Mouse (Mus musculus) CH12F3 (cell line): ENCODE measurements around the gene Nktr.

Source experiments
- in situ Hi-C: fragments of 300-500 bp; cut with MboI; formaldehyde crosslinking; loops from 2 replicates; pipeline ENCODE4 v1.14.3; 2020; ENCODE audit warnings: low sequenced_read_pairs

Gene Nktr

DNA sequence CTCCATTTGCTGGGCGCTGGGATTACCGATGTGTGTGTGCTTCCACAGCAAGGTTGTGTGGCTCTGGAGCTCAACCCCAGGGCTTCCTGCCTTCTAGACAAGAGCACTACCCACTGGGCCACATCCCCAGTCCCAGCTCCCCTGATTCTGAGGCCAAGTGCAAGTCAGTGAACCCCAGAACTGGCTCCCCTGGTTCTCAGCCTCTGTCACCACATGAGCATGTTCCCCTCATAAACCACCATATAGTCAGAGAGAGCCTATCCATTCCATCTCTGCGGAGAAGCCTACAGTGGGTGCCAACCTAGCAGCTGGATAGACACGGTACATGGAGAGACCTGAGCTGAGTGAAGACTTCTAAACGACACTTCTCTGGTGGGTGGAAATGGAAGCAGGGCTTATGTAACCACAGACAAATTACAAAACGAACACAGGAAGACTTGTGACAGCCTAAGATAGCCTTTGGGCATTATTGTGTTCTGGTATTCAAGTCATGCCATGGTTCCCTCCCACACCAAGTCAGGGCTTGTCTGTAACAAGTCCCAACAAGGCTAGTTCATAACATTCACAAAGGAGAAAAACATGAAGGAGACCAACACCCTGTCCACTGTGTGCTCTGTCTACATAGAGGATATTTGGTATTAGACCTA is 12.8 kb upstream of the Nktr start:
- in situ Hi-C loops, result no loop called here

DNA sequence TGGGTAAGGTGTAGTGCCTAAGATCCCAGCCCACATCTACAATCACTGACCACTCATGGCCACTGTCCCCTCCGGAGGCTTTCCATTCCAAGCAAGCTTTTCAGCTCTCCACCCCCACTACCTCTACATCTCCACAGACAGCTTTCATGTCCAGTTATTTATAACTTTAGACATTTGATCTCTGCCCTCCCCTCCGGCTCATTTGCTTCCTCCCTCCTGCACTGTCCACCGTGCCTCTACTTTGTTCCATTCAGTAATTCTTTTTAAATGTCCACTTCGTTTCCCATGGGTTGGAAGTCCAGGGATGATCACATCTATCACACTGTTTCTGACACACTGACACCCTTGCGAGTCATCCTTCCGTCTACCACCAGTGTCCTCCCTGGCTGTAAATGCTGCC is 11.2 kb upstream of the Nktr start:
- in situ Hi-C loops, result no loop called here

GRCm38 (mm10) chr9:121708506-121709486 is 10.2 kb upstream of the Nktr start:
- in situ Hi-C loops, result no loop called here

- in situ Hi-C loops, result no loop called here
Observed at GRCm38 (mm10) chr9:121709898-121710583, 8.9 kb upstream of the Nktr start, which contains the start of gene Ss18l2. TSS of gene Ss18l2 (plus strand) at chr9:121710329.

- in situ Hi-C loops, result no loop called here
Observed at GRCm38 (mm10) chr9:121710584-121710975, 8.4 kb upstream of the Nktr start.

DNA sequence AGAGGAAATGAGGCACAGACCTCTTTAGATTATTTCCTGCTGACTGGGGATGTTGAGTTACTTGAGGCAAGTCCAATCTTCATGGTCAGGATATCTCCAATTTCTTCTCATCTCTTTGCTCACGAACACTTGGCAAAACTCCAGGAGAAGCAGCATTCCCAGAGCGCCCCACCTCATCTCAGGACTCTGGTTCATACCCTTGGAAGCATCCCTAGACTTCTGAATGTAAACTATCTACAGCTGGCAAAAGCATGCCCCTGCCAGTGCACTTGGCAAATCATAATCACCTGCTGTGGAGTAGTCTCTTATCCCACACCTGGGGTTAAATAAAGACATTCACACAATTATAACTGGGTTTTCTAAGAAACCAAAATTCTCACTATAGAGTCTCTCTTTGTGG is 1.9 kb upstream of the Nktr start:
- in situ Hi-C loops, result no loop called here

GRCm38 (mm10) chr9:121718070-121718705 is 781 bp upstream of the Nktr start:
- in situ Hi-C loops, result no loop called here

- in situ Hi-C loops, result no loop called here
Observed at GRCm38 (mm10) chr9:121719347-121720331, 670 bp downstream of the Nktr start.

DNA sequence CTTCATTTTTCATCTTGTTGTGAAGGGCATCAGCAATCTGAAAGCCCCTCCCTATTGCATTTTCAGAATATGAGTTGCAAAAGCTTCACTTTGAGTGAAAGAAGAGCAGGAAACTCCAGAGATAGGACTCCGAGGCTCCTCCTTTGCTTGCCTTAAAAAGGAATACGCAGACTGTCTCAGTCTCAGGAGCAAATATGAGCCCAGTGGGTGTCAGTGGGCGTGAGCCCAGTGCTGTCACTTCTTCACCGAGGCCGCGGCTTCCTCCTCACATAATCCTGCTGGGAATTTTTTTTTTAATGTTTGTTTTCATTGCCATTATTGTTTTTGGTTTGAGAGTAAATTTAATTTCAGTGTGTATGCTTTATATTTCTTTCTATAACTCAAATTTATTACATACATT is 21.5 kb downstream of the Nktr start:
- in situ Hi-C loops, result no loop called here

DNA sequence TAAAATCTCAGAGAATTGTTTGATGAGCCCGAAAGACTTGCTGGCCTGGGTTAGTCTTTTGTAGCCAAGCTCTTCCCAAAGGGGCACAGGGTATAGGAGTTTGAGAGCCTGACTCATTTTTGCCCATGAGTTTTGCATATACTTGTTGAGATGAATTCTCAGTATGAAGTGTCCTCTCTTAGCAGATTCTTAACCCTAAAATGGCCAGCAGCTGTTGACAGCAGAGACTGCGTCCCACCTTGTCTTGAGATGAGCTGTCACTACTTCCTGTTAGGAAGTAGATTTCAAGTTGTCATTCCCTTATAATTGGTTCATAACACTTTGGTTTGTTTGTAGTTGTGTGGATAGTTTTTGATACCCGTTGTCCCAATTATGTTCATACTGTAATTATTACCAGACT is 22.2 kb downstream of the Nktr start:
- in situ Hi-C loops, result no loop called here

DNA sequence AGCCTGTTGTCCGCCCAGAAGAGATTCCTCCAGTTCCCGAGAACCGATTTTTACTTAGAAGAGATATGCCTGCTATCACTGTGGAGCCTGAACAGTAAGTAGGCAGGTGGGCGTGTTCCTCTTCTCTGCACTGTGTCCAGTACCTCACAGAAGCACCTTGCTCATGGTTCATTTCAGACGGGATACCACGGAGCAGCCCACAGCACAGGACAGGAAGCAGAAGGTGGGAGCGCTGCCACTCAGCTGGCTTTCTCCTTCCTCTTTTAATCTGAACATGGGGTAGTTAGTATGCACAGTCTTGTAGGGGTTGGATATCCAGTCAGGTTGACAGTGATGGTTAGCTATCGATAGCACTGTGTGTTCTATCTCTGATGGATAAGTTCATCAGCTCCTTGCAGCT is 25.1 kb downstream of the Nktr start:
- in situ Hi-C loops, result no loop called here

DNA sequence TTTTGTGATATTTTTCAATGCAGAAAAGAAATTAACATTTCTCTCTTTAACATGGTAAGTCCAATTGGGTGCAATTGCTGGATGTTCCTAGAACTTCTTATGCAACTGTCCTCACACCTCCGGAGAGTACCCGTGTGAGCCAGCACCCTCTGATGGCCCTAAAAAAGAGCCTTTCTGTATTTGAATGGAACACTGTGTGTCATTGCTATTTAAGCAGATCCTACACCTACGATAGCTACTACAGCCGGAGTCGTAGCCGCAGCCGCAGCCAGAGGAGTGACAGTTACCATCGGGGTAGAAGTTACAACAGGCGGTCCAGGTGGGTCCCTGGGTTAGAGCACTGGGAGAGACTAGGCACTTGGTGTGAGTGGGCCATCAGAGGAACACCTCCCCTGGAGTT is 33.8 kb downstream of the Nktr start:
- in situ Hi-C loops, result no loop called here

DNA sequence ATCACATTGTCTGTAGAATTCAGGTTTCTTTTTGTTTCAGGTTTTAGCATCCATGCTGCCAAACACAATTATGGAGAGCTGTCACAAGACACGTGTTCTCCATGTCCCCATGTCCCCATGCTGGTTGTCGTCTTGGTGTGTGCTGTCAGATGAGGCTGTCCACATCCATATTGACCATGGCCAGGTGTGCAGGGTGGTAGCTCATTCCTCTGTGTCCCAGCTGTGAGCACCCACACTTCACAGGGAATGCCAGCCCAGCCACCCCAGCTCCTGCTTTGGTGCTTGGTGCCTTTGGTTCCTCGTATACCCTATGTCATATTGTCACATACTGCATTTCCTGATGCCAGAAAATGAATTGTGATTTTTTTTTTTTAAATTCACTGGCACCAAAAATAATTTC is 35.7 kb downstream of the Nktr start:
- in situ Hi-C loops, result no loop called here

DNA sequence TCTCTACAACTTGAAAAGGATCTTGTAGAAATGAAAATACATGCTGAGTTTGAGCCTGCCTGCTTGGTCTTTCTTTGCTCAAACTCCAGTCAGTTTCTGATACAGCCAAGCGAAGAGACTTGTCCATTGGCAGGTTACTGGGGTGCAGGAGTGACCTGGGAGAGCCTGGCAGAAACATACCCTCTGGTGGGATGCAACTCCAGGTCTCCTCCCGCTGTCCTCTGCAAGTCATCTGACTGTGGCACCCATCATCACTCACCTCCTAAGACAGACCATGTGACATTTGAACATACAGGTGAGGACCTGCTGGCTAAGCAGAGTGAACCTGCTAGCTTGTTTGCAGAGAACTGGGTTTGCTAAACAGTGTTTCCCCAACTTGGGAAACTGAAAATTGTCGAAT is 37.8 kb downstream of the Nktr start:
- in situ Hi-C loops, result no loop called here

DNA sequence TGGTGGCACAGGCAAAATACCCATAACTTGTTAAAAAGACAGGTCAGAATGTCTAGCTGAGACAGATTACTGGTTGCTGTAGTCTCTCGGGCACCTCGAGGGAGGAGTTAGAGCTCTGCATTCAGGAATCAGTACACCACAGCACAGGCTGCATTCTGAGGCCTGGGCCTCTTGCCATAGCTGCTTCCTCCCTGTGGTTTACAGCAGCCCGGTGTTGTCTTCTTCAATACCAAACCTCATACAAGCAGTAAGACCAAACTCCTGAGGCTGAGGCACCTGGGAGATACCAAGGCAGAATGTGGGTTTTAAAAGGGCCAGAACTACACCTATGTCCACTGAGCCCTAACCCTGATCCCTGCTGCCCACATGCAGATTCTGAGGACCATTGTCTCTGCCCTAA is 38.5 kb downstream of the Nktr start:
- in situ Hi-C loops, result no loop called here

- in situ Hi-C loops, result no loop called here
Observed at GRCm38 (mm10) chr9:121757835-121758814, 39.2 kb downstream of the Nktr start.

DNA sequence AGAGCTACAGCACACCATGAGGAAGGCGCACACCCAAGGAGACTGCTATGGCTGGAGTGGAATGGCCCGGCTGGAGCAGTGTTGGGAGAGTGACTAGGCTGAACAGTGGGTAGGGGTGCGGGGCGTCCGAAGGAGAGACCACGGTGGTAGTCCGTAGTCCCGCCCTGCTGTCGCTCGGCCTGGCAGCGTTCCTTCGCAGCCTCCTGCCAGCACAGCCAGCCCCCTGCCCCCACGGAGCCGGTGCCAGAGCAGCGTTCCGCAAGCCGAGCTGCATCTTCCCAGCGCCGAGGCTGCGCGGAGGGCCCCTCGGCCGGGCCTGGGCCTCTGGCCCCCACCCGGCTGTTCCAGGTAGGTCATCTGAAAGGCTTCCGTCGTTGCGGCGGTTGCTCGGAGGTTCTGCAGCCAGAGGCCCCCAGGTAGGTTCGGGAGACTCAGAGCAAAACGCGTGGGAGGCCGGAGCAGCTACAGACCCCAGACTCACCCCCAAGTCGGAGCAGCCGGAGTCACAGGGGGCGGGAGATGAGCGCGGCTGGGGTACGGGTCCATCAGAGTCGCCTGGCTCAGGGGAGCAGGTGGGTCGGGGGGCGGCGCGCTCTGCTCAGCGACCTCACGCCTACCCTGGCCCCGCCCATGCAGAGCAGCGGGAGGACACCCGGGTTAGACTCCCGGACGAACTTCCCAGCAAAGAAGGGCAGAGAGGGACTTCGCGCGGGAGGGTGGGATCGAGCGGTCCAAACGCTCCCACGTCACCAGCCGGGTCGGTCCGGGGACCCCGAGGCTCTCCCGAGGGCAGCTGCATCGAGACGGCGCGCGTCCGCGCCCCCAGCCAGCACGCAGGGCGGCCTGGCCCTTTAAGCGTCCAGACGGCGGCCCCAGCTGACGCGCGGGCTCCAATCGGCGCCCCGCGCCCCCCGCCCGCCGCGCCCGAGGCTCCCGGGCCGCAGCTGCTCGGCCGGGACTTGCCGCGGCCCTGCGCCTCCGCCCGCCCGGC is 40.4 kb downstream of the Nktr start, which contains the start of gene Zfp651:
Gene Zfp651 (plus strand): TSS at position 240 of the 991 bp plus-strand sequence.
- in situ Hi-C loops, result no loop called here
